Mouse (Mus musculus) CD4-positive, CD25-positive, alpha-beta regulatory T cell, adult 9 weeks (primary cell): ENCODE results near the gene H2al1c. TPM values are rescaled to one million over a fixed set of nuclear protein-coding genes. Genes with fewer than 3 reads are reported as not detected.

Source experiments
- polyA plus RNA-seq: library from polyadenylated mRNA; unstranded; fragments of 100-300 nt; shearing (Covaris generic); gene quantifications from one replicate; pipeline ENCODE4 v1.2.1, GENCODE M21; 2017

H2al1c gene
- polyA plus RNA-seq: not detected

GRCm38 (mm10) chrX:11305355-11305754, at the start of gene H2al1c:
Gene H2al1c, plus strand, starts transcription at chrX:11305655.

GRCm38 (mm10) chrX:11298957-11299356, 6.5 kb upstream of the H2al1c start, which contains the start of gene H2al1a:
Gene H2al1a, plus strand, starts transcription at chrX:11299257.

GRCm38 (mm10) chrX:11302132-11302531, 3.3 kb upstream of the H2al1c start, which contains the start of gene H2al1b:
Gene H2al1b, plus strand, starts transcription at chrX:11302432.

GRCm38 (mm10) chrX:11308524-11308923, 3.1 kb downstream of the H2al1c start, which contains the start of gene H2al1d:
Gene H2al1d, plus strand, starts transcription at chrX:11308824.

GRCm38 (mm10) chrX:11311634-11312033, 6.2 kb downstream of the H2al1c start, which contains the start of gene H2al1e:
Gene H2al1e, plus strand, starts transcription at chrX:11311934.

GRCm38 (mm10) chrX:11314858-11315257, 9.4 kb downstream of the H2al1c start, which contains the start of gene H2al1f:
Gene H2al1f, plus strand, starts transcription at chrX:11315158.

GRCm38 (mm10) chrX:11317956-11318355, 12.5 kb downstream of the H2al1c start, which contains the start of gene H2al1g:
Gene H2al1g, plus strand, starts transcription at chrX:11318256.

GRCm38 (mm10) chrX:11321192-11321591, 15.7 kb downstream of the H2al1c start, which contains the start of gene H2al1h:
Gene H2al1h, plus strand, starts transcription at chrX:11321492.

GRCm38 (mm10) chrX:11324359-11324758, 18.9 kb downstream of the H2al1c start, which contains the start of gene H2al1i:
Gene H2al1i, plus strand, starts transcription at chrX:11324659.

GRCm38 (mm10) chrX:11327522-11327921, 22.1 kb downstream of the H2al1c start, which contains the start of gene H2al1j:
Gene H2al1j, plus strand, starts transcription at chrX:11327822.

Other genes with a start within 250 kb of the H2al1c start
- not detected for gene H2al1a, start 6.4 kb upstream of the H2al1c start, polyA plus RNA-seq
- gene H2al1b, start 3.2 kb upstream of the H2al1c start, polyA plus RNA-seq: not detected
- gene H2al1d, start 3.2 kb downstream of the H2al1c start, polyA plus RNA-seq: not detected
- gene H2al1e, start 6.3 kb downstream of the H2al1c start, polyA plus RNA-seq: not detected
- gene H2al1f, start 9.5 kb downstream of the H2al1c start, polyA plus RNA-seq: not detected
- not detected for gene H2al1g, start 12.6 kb downstream of the H2al1c start, polyA plus RNA-seq
- gene H2al1h, start 15.8 kb downstream of the H2al1c start, polyA plus RNA-seq: not detected
- not detected for gene H2al1i, start 19.0 kb downstream of the H2al1c start, polyA plus RNA-seq
- gene H2al1j, start 22.2 kb downstream of the H2al1c start, polyA plus RNA-seq: not detected